In the genomic region with DNA sequence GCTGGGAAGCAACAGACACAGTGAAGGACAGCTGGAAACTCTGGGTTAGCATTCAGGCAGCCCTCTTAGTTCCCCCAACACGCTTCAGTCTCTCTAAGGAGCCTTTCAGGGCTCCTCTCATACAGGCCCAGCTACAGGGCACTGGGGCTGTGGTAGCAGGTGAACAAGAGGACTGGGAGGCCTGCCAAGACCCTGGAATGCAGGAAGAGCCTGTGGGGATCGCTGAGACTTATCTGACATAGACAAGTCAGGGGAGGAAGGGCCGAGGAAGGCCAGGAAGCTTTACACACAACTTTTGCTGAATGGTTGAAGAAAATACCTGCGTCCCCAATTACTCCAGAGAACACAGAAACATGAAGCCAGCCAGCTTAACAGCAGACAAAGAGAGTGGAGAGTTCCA, we compare ENCODE assay signal across 35 mouse cellular contexts. TPM values are rescaled to one million over a fixed set of nuclear protein-coding genes. Genes with fewer than 3 reads are reported as not detected.
DNase-seq lines count a peak whose midpoint lies in the region; ATAC-seq lines count a peak whose summit lies in the region.
"Had no signal": no experiment of that assay in that cellular context is flagged by ENCODE, and none has a peak within 500 bp of the region (broad histone marks: within the 10 kb centered on the region; RNA-seq: fewer than 3 reads in every experiment).

No protein-coding gene starts in this region.

- no peak overlapping the region for H3K4me3 ChIP-seq in embryonic facial prominence, embryonic 12.5 days
- H3K4me3 ChIP-seq in embryonic facial prominence, embryonic 10.5 days, result no peak overlapping the region
- H3K4me3 ChIP-seq in hindbrain, embryonic 12.5 days, result no peak overlapping the region
- no peak overlapping the region for H3K4me3 ChIP-seq in hindbrain, embryonic 16.5 days (ENCODE audit: low read length)
- no peak overlapping the region for H3K4me3 ChIP-seq in kidney, embryonic 15.5 days (replicated peaks)
- H3K4me3 ChIP-seq: forebrain, embryonic 13.5 days; intestine, embryonic 15.5 days; limb, embryonic 10.5 days; limb, embryonic 15.5 days; liver, embryonic 13.5 days; myocyte; neural tube, embryonic 12.5 days had no signal

- 43% methylated on average over 4 of the region's 4 CpGs for WGBS in embryonic facial prominence, embryonic 12.5 days
- 52% methylated on average over 4 of the region's 4 CpGs for WGBS in embryonic facial prominence, embryonic 10.5 days
- WGBS in hindbrain, embryonic 12.5 days, result 59% methylated on average over 4 of the region's 4 CpGs
- 34% methylated on average over 4 of the region's 4 CpGs for WGBS in hindbrain, embryonic 16.5 days
- 40% methylated on average over 4 of the region's 4 CpGs for WGBS in kidney, embryonic 15.5 days

- DNase-seq in embryonic facial prominence, embryonic 10.5 days (ENCODE audit: low spot score), result no peak
- no peak for DNase-seq in kidney, adult 8-10 months
- DNase-seq in Muller cell, postnatal 12 days (ENCODE audit: inconsistent ontology term), result peak; percentile 13
- no peak for DNase-seq in cerebellum, adult 8-10 months
- DNase-seq: adrenal gland, postnatal 10 days; cerebellum, adult 11 months; cerebellum, adult 9-11 months; gastrocnemius, postnatal 14 days; kidney, postnatal 14 days; layer of hippocampus, adult 9-11 months; liver, embryonic 13.5 days; lung, adult 18-20 months; right cerebral cortex, adult 18-20 months; spleen, adult 18-20 months; thymus, postnatal 14 days had no signal

- no peaks in the 10 kb centered on the region for H3K27me3 ChIP-seq in embryonic facial prominence, embryonic 12.5 days
- H3K27me3 ChIP-seq in embryonic facial prominence, embryonic 10.5 days (replicated peaks; ENCODE audit: low read depth, poor library complexity, severe bottlenecking), result no peaks in the 10 kb centered on the region
- no peaks in the 10 kb centered on the region for H3K27me3 ChIP-seq in hindbrain, embryonic 12.5 days
- no peaks in the 10 kb centered on the region for H3K27me3 ChIP-seq in hindbrain, embryonic 16.5 days (replicated peaks; ENCODE audit: control insufficient read depth, insufficient read depth, low read length)
- H3K27me3 ChIP-seq in kidney, embryonic 15.5 days, result no peaks in the 10 kb centered on the region
- H3K27me3 ChIP-seq: forebrain, embryonic 13.5 days; intestine, embryonic 15.5 days; limb, embryonic 15.5 days; liver, embryonic 13.5 days; neural tube, embryonic 12.5 days had no signal

- H3K36me3 ChIP-seq in embryonic facial prominence, embryonic 12.5 days, result no peaks in the 10 kb centered on the region
- H3K36me3 ChIP-seq in embryonic facial prominence, embryonic 10.5 days (replicated peaks), result no peaks in the 10 kb centered on the region
- H3K36me3 ChIP-seq in hindbrain, embryonic 12.5 days, result no peaks in the 10 kb centered on the region
- H3K36me3 ChIP-seq in hindbrain, embryonic 16.5 days (ENCODE audit: control insufficient read depth, insufficient read depth, low read length), result no peaks in the 10 kb centered on the region
- H3K36me3 ChIP-seq in kidney, embryonic 15.5 days, result no peaks in the 10 kb centered on the region
- H3K36me3 ChIP-seq: G1E; intestine, embryonic 15.5 days; limb, embryonic 10.5 days; limb, embryonic 15.5 days; liver, embryonic 13.5 days; neural tube, embryonic 12.5 days had no signal

- H3K4me2 ChIP-seq in embryonic facial prominence, embryonic 12.5 days (replicated peaks), result no peak overlapping the region
- no peak overlapping the region for H3K4me2 ChIP-seq in hindbrain, embryonic 12.5 days (replicated peaks)
- H3K4me2 ChIP-seq in hindbrain, embryonic 16.5 days (ENCODE audit: low read length), result no peak overlapping the region
- no peak overlapping the region for H3K4me2 ChIP-seq in kidney, embryonic 15.5 days
- H3K4me2 ChIP-seq: forebrain, embryonic 13.5 days; intestine, embryonic 15.5 days; limb, embryonic 15.5 days; liver, embryonic 13.5 days; neural tube, embryonic 12.5 days had no signal

- H3K9me3 ChIP-seq in embryonic facial prominence, embryonic 12.5 days, result no peaks in the 10 kb centered on the region
- no peaks in the 10 kb centered on the region for H3K9me3 ChIP-seq in embryonic facial prominence, embryonic 10.5 days
- H3K9me3 ChIP-seq in hindbrain, embryonic 12.5 days (replicated peaks), result no peaks in the 10 kb centered on the region
- no peaks in the 10 kb centered on the region for H3K9me3 ChIP-seq in hindbrain, embryonic 16.5 days (ENCODE audit: control insufficient read depth, low read length)
- no peaks in the 10 kb centered on the region for H3K9me3 ChIP-seq in kidney, embryonic 15.5 days (replicated peaks)
- H3K9me3 ChIP-seq: forebrain, embryonic 13.5 days; G1E; intestine, embryonic 15.5 days; limb, embryonic 10.5 days; limb, embryonic 15.5 days; liver, embryonic 13.5 days; neural tube, embryonic 12.5 days had no signal

- H3K9ac ChIP-seq in embryonic facial prominence, embryonic 12.5 days, result no peak overlapping the region
- H3K9ac ChIP-seq in hindbrain, embryonic 12.5 days, result peak overlapping the region; percentile 29; the same call in 1 of the 2 replicates
- H3K9ac ChIP-seq in hindbrain, embryonic 16.5 days (ENCODE audit: low read depth, low read length), result no peak overlapping the region
- no peak overlapping the region for H3K9ac ChIP-seq in kidney, embryonic 15.5 days
- H3K9ac ChIP-seq: forebrain, embryonic 13.5 days; intestine, embryonic 15.5 days; limb, embryonic 15.5 days; liver, embryonic 13.5 days; neural tube, embryonic 12.5 days had no signal

- no peak for ATAC-seq in embryonic facial prominence, embryonic 12.5 days (ENCODE audit: insufficient number of reproducible peaks, insufficient read depth, low FRiP score, low TSS enrichment)
- no peak for ATAC-seq in hindbrain, embryonic 12.5 days (ENCODE audit: low FRiP score)
- ATAC-seq in hindbrain, embryonic 16.5 days, result no peak
- no peak for ATAC-seq in kidney, embryonic 15.5 days (replicated peaks; ENCODE audit: low FRiP score)
- ATAC-seq: forebrain, embryonic 13.5 days; intestine, embryonic 15.5 days; lung, postnatal 0 days; Patski had no signal

- H3K4me1 ChIP-seq in embryonic facial prominence, embryonic 12.5 days, result 0 out of 2 replicates have a peak, but pooled peaks cover 6% of the 10 kb centered on the region
- 0 out of 2 replicates have a peak, but pooled peaks cover 9% of the 10 kb centered on the region for H3K4me1 ChIP-seq in embryonic facial prominence, embryonic 10.5 days
- 0 out of 2 replicates have a peak, but pooled peaks cover 5% of the 10 kb centered on the region for H3K4me1 ChIP-seq in hindbrain, embryonic 12.5 days
- H3K4me1 ChIP-seq in hindbrain, embryonic 16.5 days (ENCODE audit: control insufficient read depth, insufficient read depth, low read depth, low read length), result no peaks in the 10 kb centered on the region; the same call in 1 of the 2 replicates
- H3K4me1 ChIP-seq in kidney, embryonic 15.5 days, result peaks cover 16% of the 10 kb centered on the region
- H3K4me1 ChIP-seq: intestine, embryonic 15.5 days; limb, embryonic 10.5 days; limb, embryonic 15.5 days; liver, embryonic 13.5 days; neural tube, embryonic 12.5 days had no signal

- 0 out of 2 replicates have a peak overlapping the region, but pooled peaks have one; percentile 50 for H3K27ac ChIP-seq in embryonic facial prominence, embryonic 12.5 days
- no peak overlapping the region for H3K27ac ChIP-seq in embryonic facial prominence, embryonic 10.5 days (replicated peaks)
- H3K27ac ChIP-seq in hindbrain, embryonic 12.5 days, result no peak overlapping the region
- H3K27ac ChIP-seq in hindbrain, embryonic 16.5 days (ENCODE audit: low read depth, low read length), result no peak overlapping the region
- peak overlapping the region; percentile 4; the same call in 1 of the 2 replicates for H3K27ac ChIP-seq in kidney, embryonic 15.5 days
- H3K27ac ChIP-seq: forebrain, embryonic 13.5 days; intestine, embryonic 15.5 days; limb, embryonic 10.5 days; limb, embryonic 15.5 days; liver, embryonic 13.5 days; macrophage; neural tube, embryonic 12.5 days had no signal

RNA-seq across cellular contexts. Expression of a gene that starts 9.4 kb away (rescaled TPM):
- 0.37 and 0.96 TPM in 2 replicates for polyA plus RNA-seq in embryonic facial prominence, embryonic 12.5 days (2016; fragmentation: Nextera tagmentation; extraction: Ambion mirVana)
- polyA plus RNA-seq in embryonic facial prominence, embryonic 10.5 days (2016; fragmentation: Nextera tagmentation; extraction: Ambion mirVana), result 0.06 TPM in 1 of 2 replicates, not detected in the other
- polyA plus RNA-seq in hindbrain, embryonic 12.5 days (2016; fragmentation: Nextera tagmentation; extraction: Ambion mirVana), result 0.23 and 0.39 TPM in 2 replicates
- 0.20 and 0.52 TPM in 2 replicates for polyA plus RNA-seq in hindbrain, embryonic 16.5 days (2015; fragmentation: Nextera tagmentation; extraction: Ambion mirVana)
- polyA plus RNA-seq in kidney, embryonic 15.5 days (2015; fragmentation: Nextera tagmentation; extraction: Ambion mirVana), result 0.36 and 0.38 TPM in 2 replicates
- polyA plus RNA-seq: cortical plate, adult 2 months; embryonic facial prominence, embryonic 11.5 days; limb, embryonic 10.5 days; myocyte; neural tube, embryonic 12.5 days had no signal

RNA-seq across cellular contexts. Expression of a gene that starts 24.0 kb away (rescaled TPM):
- polyA plus RNA-seq in embryonic facial prominence, embryonic 12.5 days (2016; fragmentation: Nextera tagmentation; extraction: Ambion mirVana), result not detected in 2 replicates
- not detected in 2 replicates for polyA plus RNA-seq in embryonic facial prominence, embryonic 10.5 days (2016; fragmentation: Nextera tagmentation; extraction: Ambion mirVana)
- polyA plus RNA-seq in hindbrain, embryonic 12.5 days (2016; fragmentation: Nextera tagmentation; extraction: Ambion mirVana), result not detected in 2 replicates
- polyA plus RNA-seq in hindbrain, embryonic 16.5 days (2015; fragmentation: Nextera tagmentation; extraction: Ambion mirVana), result not detected in 2 replicates
- polyA plus RNA-seq in kidney, embryonic 15.5 days (2015; fragmentation: Nextera tagmentation; extraction: Ambion mirVana), result not detected in 2 replicates
- polyA plus RNA-seq: cortical plate, adult 2 months; embryonic facial prominence, embryonic 11.5 days; forebrain, embryonic 13.5 days; G1E; heart, postnatal 0 days; intestine, embryonic 15.5 days; limb, embryonic 10.5 days; limb, embryonic 15.5 days; liver, embryonic 13.5 days; lung, postnatal 0 days; macrophage; midbrain, postnatal 0 days; myocyte; neural tube, embryonic 12.5 days; Patski; stomach, embryonic 16.5 days; urinary bladder, adult 2 months had no signal

RNA-seq across cellular contexts. Expression of a gene that starts 26.3 kb away (rescaled TPM):
- polyA plus RNA-seq in embryonic facial prominence, embryonic 12.5 days (2016; fragmentation: Nextera tagmentation; extraction: Ambion mirVana), result 0.38 TPM in 1 of 2 replicates, not detected in the other
- 0.14 TPM in 1 of 2 replicates, not detected in the other for polyA plus RNA-seq in embryonic facial prominence, embryonic 10.5 days (2016; fragmentation: Nextera tagmentation; extraction: Ambion mirVana)
- not detected in 2 replicates for polyA plus RNA-seq in hindbrain, embryonic 12.5 days (2016; fragmentation: Nextera tagmentation; extraction: Ambion mirVana)
- 0.40 and 0.69 TPM in 2 replicates for polyA plus RNA-seq in hindbrain, embryonic 16.5 days (2015; fragmentation: Nextera tagmentation; extraction: Ambion mirVana)
- not detected in 2 replicates for polyA plus RNA-seq in kidney, embryonic 15.5 days (2015; fragmentation: Nextera tagmentation; extraction: Ambion mirVana)
- polyA plus RNA-seq: forebrain, embryonic 13.5 days; G1E; heart, postnatal 0 days; myocyte; neural tube, embryonic 12.5 days; Patski; urinary bladder, adult 2 months had no signal

RNA-seq across cellular contexts. Expression of a gene that starts 41.7 kb away (rescaled TPM):
- polyA plus RNA-seq in embryonic facial prominence, embryonic 12.5 days (2016; fragmentation: Nextera tagmentation; extraction: Ambion mirVana), result not detected in 2 replicates
- not detected in 2 replicates for polyA plus RNA-seq in embryonic facial prominence, embryonic 10.5 days (2016; fragmentation: Nextera tagmentation; extraction: Ambion mirVana)
- not detected in 2 replicates for polyA plus RNA-seq in hindbrain, embryonic 12.5 days (2016; fragmentation: Nextera tagmentation; extraction: Ambion mirVana)
- polyA plus RNA-seq in hindbrain, embryonic 16.5 days (2015; fragmentation: Nextera tagmentation; extraction: Ambion mirVana), result not detected in 2 replicates
- polyA plus RNA-seq in kidney, embryonic 15.5 days (2015; fragmentation: Nextera tagmentation; extraction: Ambion mirVana), result not detected in 2 replicates
- polyA plus RNA-seq: cortical plate, adult 2 months; embryonic facial prominence, embryonic 11.5 days; forebrain, embryonic 13.5 days; G1E; heart, postnatal 0 days; intestine, embryonic 15.5 days; limb, embryonic 10.5 days; limb, embryonic 15.5 days; liver, embryonic 13.5 days; lung, postnatal 0 days; macrophage; midbrain, postnatal 0 days; myocyte; neural tube, embryonic 12.5 days; Patski; stomach, embryonic 16.5 days; urinary bladder, adult 2 months had no signal

Comparison
In these comparisons a context has a peak if more than half of its experiments do, and no peak if none do; other contexts are left out.
1. H3K27ac ChIP-seq: peak in embryonic facial prominence, embryonic 12.5 days (single experiment) and kidney, embryonic 15.5 days (single experiment); none in embryonic facial prominence, embryonic 10.5 days (single experiment), hindbrain, embryonic 12.5 days (single experiment) and hindbrain, embryonic 16.5 days (single experiment).